Mouse (Mus musculus): ENCODE results near the gene Cbll1.

GRCm38 (mm10) chr12:31532054-31532453 lies 32.6 kb upstream of the Cbll1 start:
- TF ChIP-seq GATA1 (IDR thresholded peaks at IDR 0.05; ENCODE audit: borderline replicate concordance, low read length) (no peak), CTCF (IDR thresholded peaks at IDR 0.05; ENCODE audit: low read depth, low read length) (no peak)
